Mouse (Mus musculus) heart, embryonic 10.5 days (tissue): ENCODE data around the gene Gm11146. TPM values are rescaled to one million over a fixed set of nuclear protein-coding genes. Genes with fewer than 3 reads are reported as not detected.

Experiments
- DNase-seq: peaks from one replicate; pipeline ENCODE4 v3.0.0-alpha.2; 2017; ENCODE audit warnings: low spot score
- H3K27ac ChIP-seq: fragments of 300-500 bp; sonication (generic); 2 replicates; pipeline ENCODE4 v1.5.1; 2016; ENCODE audit warnings: mild to moderate bottlenecking
- H3K27me3 ChIP-seq: fragments of 300-500 bp; sonication (generic); 2 replicates; pipeline ENCODE4 v1.6.1; 2016; ENCODE audit warnings: mild to moderate bottlenecking; ENCODE audit not compliant: poor library complexity, insufficient read depth, severe bottlenecking
- H3K36me3 ChIP-seq: fragments of 300-500 bp; sonication (generic); 2 replicates; pipeline ENCODE4 v1.6.1; 2016; ENCODE audit warnings: mild to moderate bottlenecking, moderate library complexity
- H3K4me1 ChIP-seq: fragments of 300-500 bp; sonication (generic); 2 replicates; pipeline ENCODE4 v1.6.1; 2016; ENCODE audit warnings: mild to moderate bottlenecking
- H3K4me3 ChIP-seq: fragments of 300-500 bp; sonication (generic); 2 replicates; pipeline ENCODE4 v1.5.1; 2016; ENCODE audit warnings: mild to moderate bottlenecking, moderate library complexity
- H3K9me3 ChIP-seq: fragments of 300-500 bp; sonication (generic); 2 replicates; pipeline ENCODE4 v1.6.1; 2016; ENCODE audit warnings: mild to moderate bottlenecking, moderate library complexity
- WGBS: fragments of 180-500 bp; shearing (Covaris S2); methylation state at CpG from one replicate; pipeline ENCODE4 v1.1.7; 2016; 5-methylcytosine and 5-hydroxymethylcytosine counted together
- polyA plus RNA-seq: library from polyadenylated mRNA; unstranded; fragments of >200 nt; fragmentation: Nextera tagmentation; extraction: Ambion mirVana; gene quantifications from 2 replicates; pipeline ENCODE4 v1.2.1, GENCODE M21; 2016

Gm11146 gene
- not detected in 2 replicates for polyA plus RNA-seq

DNA sequence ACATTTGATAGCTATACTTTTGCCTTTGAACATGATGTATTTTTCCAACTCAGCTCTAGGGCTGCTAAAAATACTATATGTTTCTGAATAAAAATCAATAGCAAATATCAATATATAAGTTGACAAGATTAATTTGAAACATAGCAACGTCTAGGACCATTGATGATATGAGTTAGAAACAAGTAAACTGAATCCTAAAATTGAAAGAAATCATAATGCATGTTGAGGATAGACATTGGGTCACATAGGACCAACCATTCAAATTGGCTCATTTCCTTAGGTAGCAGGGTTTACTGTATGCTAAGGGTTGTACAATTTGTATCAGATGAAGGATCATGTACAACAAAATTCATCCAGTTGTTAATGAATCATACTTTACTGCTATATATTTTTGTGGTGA is at the start of gene Gm11146:
TSS of gene Gm11146 (minus strand) at position 101 of the 400 bp plus-strand sequence.
- Histone ChIP-seq H3K36me3 (peaks cover 2% of the 10 kb centered on the region; the same call in 1 of the 2 replicates), H3K4me1 (no peaks in the 10 kb centered on the region), H3K9me3 (no peaks in the 10 kb centered on the region), H3K4me3 (no peak within 1 kb of the TSS), H3K27me3 (no peaks in the 10 kb centered on the region), H3K27ac (no peak within 1 kb of the TSS)
- WGBS, result 79% methylated on average over 1 of the region's 1 CpGs
- DNase-seq, result no peak

DNA sequence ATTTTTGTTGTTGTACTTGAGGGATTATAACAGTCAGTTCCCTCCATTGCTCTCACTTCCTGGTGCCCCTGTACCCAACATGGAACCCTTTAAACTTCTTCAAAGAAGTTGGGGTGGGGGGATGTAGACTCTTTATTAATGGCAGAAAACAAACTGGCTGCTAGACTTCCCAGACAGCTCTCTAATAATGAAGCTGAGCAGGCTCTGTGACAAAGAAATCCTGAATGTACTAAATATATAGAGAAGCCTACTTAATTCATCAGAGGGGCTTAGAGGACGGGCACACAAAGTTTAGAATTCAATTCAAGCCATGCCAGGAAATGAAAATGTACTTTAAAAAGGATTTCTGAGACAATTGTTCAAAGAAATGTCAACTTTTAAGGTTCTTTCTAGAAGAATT is 48.7 kb upstream of the Gm11146 start:
- no peaks in the 10 kb centered on the region for H3K36me3 ChIP-seq
- H3K9me3 ChIP-seq, result no peaks in the 10 kb centered on the region
- no peak overlapping the region for H3K27ac ChIP-seq
- WGBS, result 83% methylated on average over 1 of the region's 1 CpGs
- no peaks in the 10 kb centered on the region for H3K4me1 ChIP-seq
- H3K27me3 ChIP-seq, result no peaks in the 10 kb centered on the region
- DNase-seq, result no peak
- H3K4me3 ChIP-seq, result no peak overlapping the region

DNA sequence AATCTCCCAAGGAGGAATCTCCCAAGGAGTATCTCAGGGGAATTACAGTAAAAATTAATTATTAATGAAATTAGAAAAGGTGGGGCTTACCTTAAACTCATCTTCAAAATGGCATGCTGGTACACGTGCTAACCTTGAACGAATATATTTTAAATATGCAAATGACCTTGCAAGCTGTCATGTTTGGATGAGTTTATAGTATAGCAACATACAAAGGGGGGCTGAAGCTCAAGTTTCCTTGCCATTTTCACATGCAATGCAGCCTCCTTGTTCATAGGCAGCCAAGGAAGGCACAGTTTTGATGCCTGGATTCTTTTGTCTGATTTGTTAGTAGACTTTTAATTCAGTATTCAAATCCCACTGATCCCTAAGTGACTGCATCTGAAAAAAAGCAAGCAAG is 47.1 kb upstream of the Gm11146 start:
- Histone ChIP-seq H3K4me3 (no peak overlapping the region), H3K9me3 (no peaks in the 10 kb centered on the region), H3K36me3 (no peaks in the 10 kb centered on the region), H3K27ac (no peak overlapping the region), H3K4me1 (peaks cover 4% of the 10 kb centered on the region; the same call in 1 of the 2 replicates), H3K27me3 (no peaks in the 10 kb centered on the region)
- DNase-seq, result no peak
- 75% methylated on average over 2 of the region's 2 CpGs for WGBS

DNA sequence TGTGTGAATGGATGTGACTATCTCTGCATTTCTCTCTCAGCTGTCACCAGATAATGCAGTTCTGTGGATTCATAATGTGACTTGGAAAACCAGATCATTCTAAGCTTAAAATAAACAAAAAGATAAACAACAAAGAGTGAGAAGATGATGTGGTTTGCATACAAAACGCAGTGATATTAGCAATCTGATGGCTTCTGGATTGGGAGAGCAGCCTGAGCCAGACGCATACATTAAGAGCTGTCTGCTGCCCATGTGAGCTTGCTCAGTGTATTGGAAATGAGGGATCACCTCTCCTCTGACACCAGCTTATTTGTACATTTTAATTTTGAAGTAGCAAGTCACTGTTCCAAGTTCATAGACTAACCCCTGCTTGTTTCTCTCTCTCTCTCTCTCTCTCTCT is 46.3 kb upstream of the Gm11146 start:
- peaks cover 6% of the 10 kb centered on the region; the same call in 1 of the 2 replicates for H3K4me1 ChIP-seq
- no peak overlapping the region for H3K27ac ChIP-seq
- no peak overlapping the region for H3K4me3 ChIP-seq
- H3K36me3 ChIP-seq, result no peaks in the 10 kb centered on the region
- WGBS, result 74% methylated on average over 2 of the region's 2 CpGs
- H3K27me3 ChIP-seq, result no peaks in the 10 kb centered on the region
- H3K9me3 ChIP-seq, result no peaks in the 10 kb centered on the region
- DNase-seq, result no peak

DNA sequence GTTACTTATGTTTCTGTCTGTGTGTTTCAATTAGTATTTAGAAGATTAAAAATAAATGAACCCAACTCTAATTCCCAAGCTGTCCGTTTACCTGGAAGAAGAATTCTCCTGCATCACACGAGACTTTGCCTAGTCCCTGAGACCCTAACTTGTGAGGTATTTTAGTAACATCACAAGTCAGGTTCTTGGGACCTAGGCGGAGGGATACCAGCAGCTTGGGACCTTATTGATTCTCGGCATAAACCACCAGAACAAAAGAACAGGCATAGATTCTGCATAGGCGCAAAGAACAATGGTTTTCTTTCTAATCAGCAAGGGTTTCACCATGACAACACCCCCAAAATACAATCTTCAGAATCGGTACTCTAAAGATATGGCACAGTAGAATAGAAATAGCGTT is 44.3 kb upstream of the Gm11146 start:
- DNase-seq, result no peak
- WGBS, result 74% methylated on average over 7 of the region's 7 CpGs
- peaks cover 6% of the 10 kb centered on the region; the same call in 1 of the 2 replicates for H3K4me1 ChIP-seq
- no peaks in the 10 kb centered on the region for H3K9me3 ChIP-seq
- no peak overlapping the region for H3K4me3 ChIP-seq
- H3K27ac ChIP-seq, result no peak overlapping the region
- no peaks in the 10 kb centered on the region for H3K36me3 ChIP-seq
- H3K27me3 ChIP-seq, result no peaks in the 10 kb centered on the region

DNA sequence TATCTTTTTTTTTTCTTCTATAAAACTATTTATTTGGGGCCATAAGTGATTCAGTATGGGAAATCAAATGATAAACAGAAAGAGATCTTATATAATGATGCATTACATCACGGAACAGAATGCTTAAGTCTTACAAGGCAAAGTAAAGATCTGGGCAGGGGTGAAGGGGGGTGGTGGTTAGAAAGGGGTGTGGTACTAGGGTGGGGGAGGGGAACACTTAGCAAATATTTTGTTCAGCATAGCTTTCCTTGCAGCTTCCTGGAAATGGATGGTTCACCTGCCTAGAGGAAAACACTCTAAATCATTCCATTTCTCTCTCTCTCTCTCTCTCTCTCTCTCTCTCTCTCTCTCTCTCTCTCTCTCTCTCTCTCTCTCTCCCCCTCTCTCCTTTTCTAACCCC is 43.1 kb upstream of the Gm11146 start:
- H3K27ac ChIP-seq, result no peak overlapping the region
- H3K27me3 ChIP-seq, result no peaks in the 10 kb centered on the region
- H3K9me3 ChIP-seq, result no peaks in the 10 kb centered on the region
- WGBS, result 65% methylated on average over 1 of the region's 1 CpGs
- H3K4me3 ChIP-seq, result no peak overlapping the region
- H3K36me3 ChIP-seq, result no peaks in the 10 kb centered on the region
- peaks cover 6% of the 10 kb centered on the region; the same call in 1 of the 2 replicates for H3K4me1 ChIP-seq
- DNase-seq, result no peak

DNA sequence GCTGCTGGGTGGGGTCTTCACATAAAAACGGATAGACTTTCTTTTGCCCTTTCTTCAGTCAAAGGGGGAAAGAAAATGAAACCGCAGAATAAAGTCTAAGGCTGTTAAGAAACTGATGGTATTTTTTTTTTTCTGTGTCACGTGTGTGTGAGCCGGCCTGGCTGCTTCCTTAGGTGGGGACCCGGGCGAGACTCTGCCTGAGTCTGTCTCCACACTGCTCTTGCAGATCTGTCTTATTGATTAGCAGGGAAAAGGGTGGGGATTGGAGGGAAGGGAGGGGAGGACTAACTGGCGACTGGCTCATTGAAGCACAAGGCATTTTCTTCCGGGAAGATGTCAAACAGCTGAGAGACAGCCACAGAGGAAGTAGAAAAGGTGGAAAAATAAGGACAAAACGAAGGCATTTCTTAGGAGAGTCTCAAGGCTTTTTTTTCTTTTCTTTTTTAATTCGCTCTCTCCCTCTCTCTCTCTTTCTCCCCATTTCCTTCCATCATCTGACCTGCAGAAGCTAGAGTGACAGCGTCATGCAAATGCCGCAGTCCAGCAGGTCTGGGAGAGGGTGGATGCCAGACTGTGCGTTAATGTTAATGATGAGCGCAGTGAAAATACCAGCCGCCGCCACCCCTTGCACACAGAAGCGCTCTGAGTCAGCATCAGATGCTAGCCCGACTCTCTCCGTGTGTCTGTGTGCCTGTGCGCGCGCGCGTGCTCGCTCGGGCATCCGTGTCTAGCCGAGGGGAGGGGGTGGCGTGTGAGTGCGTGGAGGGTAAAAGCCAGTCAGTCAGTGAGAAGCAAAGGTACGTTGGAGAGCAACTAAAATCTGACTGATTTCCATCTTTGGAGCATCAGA is 42.2 kb upstream of the Gm11146 start:
- H3K4me3 ChIP-seq, result peak overlapping the region; percentile 60
- WGBS, result 4% methylated on average over 31 of the region's 31 CpGs
- peaks cover 6% of the 10 kb centered on the region; the same call in 1 of the 2 replicates for H3K4me1 ChIP-seq
- H3K27ac ChIP-seq, result peak overlapping the region; percentile 47; the same call in 1 of the 2 replicates
- no peaks in the 10 kb centered on the region for H3K27me3 ChIP-seq
- no peaks in the 10 kb centered on the region for H3K36me3 ChIP-seq
- peak; percentile 77 for DNase-seq
- H3K9me3 ChIP-seq, result no peaks in the 10 kb centered on the region

DNA sequence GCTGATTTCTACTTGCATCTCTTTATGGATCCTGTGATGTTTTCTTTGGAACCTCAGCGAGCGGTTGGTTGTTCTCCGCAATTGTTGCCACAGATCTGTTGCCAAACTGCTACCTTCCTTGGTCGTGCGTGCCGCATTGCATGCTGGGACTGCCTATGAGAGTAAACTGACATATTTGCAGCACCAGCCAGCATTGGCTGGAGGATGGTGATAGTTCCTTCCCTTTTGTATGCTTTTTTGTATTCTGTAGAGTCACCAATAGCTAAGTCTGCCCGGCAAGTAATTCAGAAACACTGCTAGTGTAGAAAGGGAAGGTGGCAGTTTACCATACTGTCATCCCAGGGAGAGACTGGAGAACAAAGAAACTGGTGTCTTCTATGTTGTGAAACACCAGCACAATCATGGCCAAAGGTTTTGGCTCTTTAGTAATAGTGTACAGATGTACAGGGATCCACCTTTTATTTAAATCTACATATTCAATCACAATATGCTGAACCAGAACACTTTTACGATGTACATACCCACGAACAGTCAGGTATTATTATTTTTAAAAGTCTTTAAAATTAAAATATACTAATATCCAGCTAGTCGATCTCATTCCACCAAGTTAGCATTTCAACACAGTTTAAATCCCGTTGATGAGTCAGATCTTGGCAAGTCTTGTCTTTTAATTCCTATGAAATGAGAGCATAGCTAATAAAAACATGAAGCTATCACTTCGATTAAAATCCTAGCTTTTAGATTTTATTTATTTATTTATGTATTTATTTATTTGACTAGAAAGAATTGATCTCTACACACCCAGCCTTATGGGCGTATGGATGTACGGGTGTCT is 41.4 kb upstream of the Gm11146 start:
- 82% methylated on average over 14 of the region's 14 CpGs for whole genome bisulfite sequencing
- Histone ChIP-seq H3K4me3 (no peak overlapping the region), H3K36me3 (no peaks in the 10 kb centered on the region), H3K4me1 (peaks cover 6% of the 10 kb centered on the region; the same call in 1 of the 2 replicates), H3K9me3 (no peaks in the 10 kb centered on the region), H3K27me3 (no peaks in the 10 kb centered on the region), H3K27ac (no peak overlapping the region)
- DNase-seq, result no peak

DNA sequence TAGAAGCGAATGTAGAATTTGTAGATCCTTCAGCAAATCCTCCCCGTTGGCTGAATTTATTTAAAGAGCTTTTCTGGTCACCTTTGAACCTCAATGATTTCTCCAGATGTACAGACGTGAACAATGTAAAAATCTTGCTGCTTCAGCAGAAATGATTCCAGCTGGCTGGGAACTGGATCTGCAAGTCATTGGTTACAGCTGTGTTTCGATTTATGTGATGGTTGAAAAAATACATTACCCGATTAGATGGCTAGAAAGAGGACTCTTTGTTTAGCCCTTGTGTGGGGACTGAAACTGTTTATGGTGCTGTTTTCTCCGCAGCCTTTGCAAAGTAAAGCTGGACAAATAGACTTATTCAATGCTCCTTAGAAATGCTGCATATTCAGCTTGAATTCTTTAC is 34.6 kb upstream of the Gm11146 start:
- H3K36me3 ChIP-seq, result no peaks in the 10 kb centered on the region
- H3K4me3 ChIP-seq, result no peak overlapping the region
- no peaks in the 10 kb centered on the region for H3K9me3 ChIP-seq
- no peak for DNase-seq
- H3K27ac ChIP-seq, result no peak overlapping the region
- 71% methylated on average over 6 of the region's 6 CpGs for WGBS
- no peaks in the 10 kb centered on the region for H3K4me1 ChIP-seq
- H3K27me3 ChIP-seq, result no peaks in the 10 kb centered on the region

DNA sequence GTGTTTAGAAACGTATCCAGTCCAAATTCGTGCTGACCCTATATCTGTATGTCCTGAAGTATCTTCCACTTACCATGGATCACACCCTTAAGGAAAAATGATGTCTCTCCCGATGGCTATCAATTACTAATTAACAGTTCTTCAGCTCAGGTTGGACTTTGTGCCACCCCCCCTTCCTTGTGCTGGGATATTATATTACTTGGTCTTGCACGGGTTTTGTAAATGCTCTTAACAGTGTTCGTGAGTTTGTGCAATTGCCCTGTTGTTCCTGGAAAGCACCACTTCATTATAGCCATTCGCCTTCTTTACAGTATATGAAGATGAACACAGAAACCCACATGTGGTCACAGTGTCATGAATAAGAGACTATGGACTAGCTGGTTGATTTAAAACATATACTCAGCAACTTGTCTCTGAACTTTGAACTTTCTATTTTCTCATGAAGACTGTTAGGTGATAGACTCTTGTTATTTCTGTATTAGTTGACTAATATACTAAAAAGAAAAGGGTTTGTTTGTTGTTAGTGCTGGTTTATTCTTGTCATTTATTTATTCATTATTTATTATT is 30.5 kb upstream of the Gm11146 start:
- H3K27ac ChIP-seq, result no peak overlapping the region
- no peaks in the 10 kb centered on the region for H3K4me1 ChIP-seq
- no peak for DNase-seq
- H3K27me3 ChIP-seq, result no peaks in the 10 kb centered on the region
- no peak overlapping the region for H3K4me3 ChIP-seq
- no peaks in the 10 kb centered on the region for H3K36me3 ChIP-seq
- H3K9me3 ChIP-seq, result no peaks in the 10 kb centered on the region
- WGBS, result 80% methylated on average over 6 of the region's 6 CpGs

DNA sequence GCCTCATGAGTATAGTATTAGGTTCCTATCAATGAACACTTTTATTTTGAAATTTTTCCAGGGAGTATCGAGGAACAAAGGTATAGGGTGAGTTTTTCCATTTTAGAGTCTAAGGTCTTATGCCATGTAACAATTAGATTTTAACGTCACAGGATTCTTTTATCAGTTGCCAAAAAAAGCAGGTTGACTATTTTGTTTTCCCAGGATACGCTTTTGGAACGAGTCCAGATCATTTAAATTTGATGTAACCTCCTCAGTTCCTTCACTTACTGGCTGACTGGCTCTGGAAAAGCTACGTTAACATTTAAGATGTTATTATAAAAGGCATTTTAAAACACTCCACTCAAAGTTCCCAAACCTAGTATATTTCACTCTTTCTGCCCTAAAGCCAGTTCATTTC is 20.8 kb upstream of the Gm11146 start:
- WGBS, result 70% methylated on average over 5 of the region's 5 CpGs
- Histone ChIP-seq H3K4me1 (no peaks in the 10 kb centered on the region), H3K27ac (no peak overlapping the region), H3K4me3 (no peak overlapping the region), H3K27me3 (no peaks in the 10 kb centered on the region), H3K36me3 (no peaks in the 10 kb centered on the region), H3K9me3 (no peaks in the 10 kb centered on the region)
- no peak for DNase-seq

DNA sequence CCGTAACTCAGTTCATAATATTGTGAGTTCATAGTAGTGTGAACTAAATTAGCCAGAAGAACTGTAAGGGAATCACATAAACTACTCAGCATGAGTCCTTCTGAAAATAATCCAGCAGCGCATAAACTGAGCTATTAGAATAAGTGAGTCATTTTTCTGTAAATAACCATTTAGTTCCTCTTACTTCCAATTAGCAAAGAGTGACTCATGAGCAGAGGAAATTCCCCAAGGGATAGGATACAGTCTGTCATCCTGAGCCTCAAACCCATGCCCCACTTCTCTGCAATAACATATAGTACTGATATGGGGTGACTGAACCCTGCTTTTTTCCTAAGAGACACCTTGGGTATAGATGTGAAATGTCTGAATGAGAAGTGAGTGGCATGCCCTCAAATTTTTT is 687 bp upstream of the Gm11146 start:
- Histone ChIP-seq H3K27ac (no peak overlapping the region), H3K4me3 (no peak overlapping the region), H3K4me1 (no peaks in the 10 kb centered on the region), H3K27me3 (no peaks in the 10 kb centered on the region), H3K36me3 (peaks cover 2% of the 10 kb centered on the region; the same call in 1 of the 2 replicates), H3K9me3 (no peaks in the 10 kb centered on the region)
- 90% methylated on average over 2 of the region's 2 CpGs for WGBS
- DNase-seq, result no peak

DNA sequence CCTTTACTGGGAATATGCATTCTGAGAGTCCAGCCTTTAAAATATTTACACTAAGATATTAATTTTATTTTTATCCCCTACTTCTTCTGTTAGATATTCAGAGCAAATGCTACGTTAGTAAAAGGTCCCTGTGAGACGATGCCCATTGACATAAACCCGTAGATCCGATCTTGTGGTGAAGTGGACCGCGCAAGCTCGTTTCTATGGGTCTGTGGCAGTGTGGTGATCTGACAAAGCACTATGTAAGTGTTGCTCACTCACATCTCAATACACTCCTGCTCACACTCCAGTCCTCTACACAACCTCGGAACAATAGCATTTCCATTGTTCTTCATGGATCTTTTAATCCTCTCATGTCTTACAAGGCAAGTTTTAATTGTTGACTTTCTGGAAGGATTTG is 3.1 kb downstream of the Gm11146 start:
- peaks cover 3% of the 10 kb centered on the region; the same call in 1 of the 2 replicates for H3K4me1 ChIP-seq
- no peak for DNase-seq
- no peaks in the 10 kb centered on the region for H3K9me3 ChIP-seq
- H3K36me3 ChIP-seq, result peaks cover 6% of the 10 kb centered on the region; the same call in 1 of the 2 replicates
- no peaks in the 10 kb centered on the region for H3K27me3 ChIP-seq
- 91% methylated on average over 8 of the region's 8 CpGs for WGBS
- no peak overlapping the region for H3K4me3 ChIP-seq
- H3K27ac ChIP-seq, result no peak overlapping the region
